Mouse (Mus musculus) megakaryocyte, embryonic 14.5 days (primary cell): Measurements from ENCODE around the gene Fbxl5.

Experiments used
- FLI1 ChIP-seq: IDR thresholded peaks from 2 replicates; pipeline ENCODE4 v1.6.1; 2012; ENCODE audit warnings: low read length, inconsistent platforms, mixed read lengths
- GATA1 ChIP-seq: IDR thresholded peaks from 3 replicates; pipeline ENCODE4 v1.6.1; 2012; ENCODE audit warnings: mixed read lengths, low read length, inconsistent platforms, borderline replicate concordance

DNA sequence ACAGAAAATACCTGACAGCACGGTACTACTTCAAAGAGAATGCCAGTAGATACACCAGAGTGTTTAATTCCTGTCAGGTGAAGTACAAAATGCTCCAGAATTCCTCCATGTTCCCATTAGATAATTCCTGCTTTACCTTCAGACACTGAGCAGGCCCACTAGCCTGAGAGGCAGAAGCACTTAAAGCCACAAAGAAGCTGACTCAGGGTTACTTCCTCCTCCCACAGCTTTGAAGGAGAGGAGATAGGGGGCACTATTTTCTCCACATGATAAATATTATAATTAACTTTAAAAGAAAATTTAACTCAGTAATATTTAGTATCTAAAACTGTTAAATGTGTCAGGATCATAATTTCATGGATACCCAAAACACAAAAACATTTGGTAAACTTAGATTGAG, 77.3 kb downstream of the Fbxl5 start:
- no peak for TF ChIP-seq GATA1
- no peak for TF ChIP-seq FLI1
